Mouse (Mus musculus) left cerebral cortex, postnatal 14 days (tissue): ENCODE measurements at regions not wholly inside any gene's neighbourhood (a gene's known extent, or its start where the extent isn't known, plus 50 kb on each side); places are given as distances from the start of the nearest gene placed in this dataset.
A peak's percentile ranks its signal among the peaks of the same experiment; 100 is the strongest.

Experiments
- DNase-seq, 2 experiments: peaks; one replicate each; pipeline ENCODE4 v3.0.0; 2021 to 2022; ENCODE audit warnings: low spot score in 2 of 2, mixed read lengths in 1 of 2
- intact Hi-C: fragments of 180-260 bp; cut with DNase I; formaldehyde crosslinking; loops from one replicate; pipeline ENCODE4 v1.15.1; 2025

- intact Hi-C loops, result no loop called here
Observed at GRCm38 (mm10) chr16:29147766-29148165, 61.7 kb upstream of the Hrasls start.

GRCm38 (mm10) chr16:29119217-29119616 lies 90.3 kb upstream of the Hrasls start:
- no peak for DNase-seq
- intact Hi-C loops, result no loop called here

More at GRCm38 (mm10) chr16:29147766-29148165, 61.7 kb upstream of the Hrasls start:
- DNase-seq, result peak; percentile 9 to 54

GRCm38 (mm10) chr16:29096791-29097190 lies 112.7 kb upstream of the Hrasls start:
- DNase-seq, result no peak
- intact Hi-C loops, result no loop called here

GRCm38 (mm10) chr16:29065961-29066360 lies 136.5 kb upstream of the Mb21d2 start:
- no peak for DNase-seq
- intact Hi-C loops, result no loop called here

- DNase-seq, result no peak
- intact Hi-C loops, result no loop called here
Observed at GRCm38 (mm10) chr16:29065097-29065785, 135.8 kb upstream of the Mb21d2 start.

- no peak for DNase-seq
- intact Hi-C loops, result no loop called here
Observed at GRCm38 (mm10) chr16:29063377-29063776, 133.9 kb upstream of the Mb21d2 start.

GRCm38 (mm10) chr16:29057076-29057475 lies 127.6 kb upstream of the Mb21d2 start:
- intact Hi-C loops, result no loop called here
- no peak for DNase-seq

GRCm38 (mm10) chr16:29054423-29054822 lies 125.0 kb upstream of the Mb21d2 start:
- peak; percentile 10 to 22 for DNase-seq
- intact Hi-C loops, result no loop called here

- intact Hi-C loops, result no loop called here
- no peak for DNase-seq
Observed at GRCm38 (mm10) chr16:29046453-29046993, 117.0 kb upstream of the Mb21d2 start.

- peak; percentile 17 to 32 for DNase-seq
- intact Hi-C loops, result no loop called here
Observed at GRCm38 (mm10) chr16:29035523-29035922, 106.0 kb upstream of the Mb21d2 start.

- intact Hi-C loops, result no loop called here
- no peak for DNase-seq
Observed at GRCm38 (mm10) chr16:29034053-29034794, 104.8 kb upstream of the Mb21d2 start.

GRCm38 (mm10) chr16:29033357-29033756 lies 103.9 kb upstream of the Mb21d2 start:
- DNase-seq, result no peak
- intact Hi-C loops, result no loop called here

GRCm38 (mm10) chr16:29027856-29028255 lies 98.4 kb upstream of the Mb21d2 start:
- peak in 1 of 2 experiments; percentile 9 for DNase-seq
- intact Hi-C loops, result loop anchor here (10.0 kb wide), 1 partner anchor 183 kb away; no protein-coding TSS in a partner anchor

- peak in 1 of 2 experiments; percentile 15 for DNase-seq
- intact Hi-C loops, result no loop called here
Observed at GRCm38 (mm10) chr16:29001249-29001648, 71.8 kb upstream of the Mb21d2 start.

GRCm38 (mm10) chr16:28999641-29000040 lies 70.2 kb upstream of the Mb21d2 start:
- no peak for DNase-seq
- intact Hi-C loops, result no loop called here

GRCm38 (mm10) chr16:28996629-28997028 lies 67.2 kb upstream of the Mb21d2 start:
- intact Hi-C loops, result no loop called here
- no peak for DNase-seq

- intact Hi-C loops, result no loop called here
- DNase-seq, result no peak
Observed at GRCm38 (mm10) chr16:28990666-28991065, 61.2 kb upstream of the Mb21d2 start.

GRCm38 (mm10) chr16:28984931-28985330 lies 55.5 kb upstream of the Mb21d2 start:
- intact Hi-C loops, result no loop called here

GRCm38 (mm10) chr16:28982901-28983300 lies 53.4 kb upstream of the Mb21d2 start:
- no peak for DNase-seq
- intact Hi-C loops, result no loop called here

More at GRCm38 (mm10) chr16:28984931-28985330, 55.5 kb upstream of the Mb21d2 start:
- DNase-seq, result no peak
